Mouse (Mus musculus) kidney, embryonic 14.5 days (tissue): ENCODE measurements around the gene Camk2b. TPM values are rescaled to one million over a fixed set of nuclear protein-coding genes. Genes with fewer than 3 reads are reported as not detected.

Source experiments
- ATAC-seq: fragments of 200-750 bp; cut with Nextera tagmentation; 2 replicates; pipeline ENCODE4 v1.8.0; 2017; ENCODE audit warnings: moderate number of reproducible peaks, mild to moderate bottlenecking, moderate TSS enrichment, moderate library complexity; ENCODE audit not compliant: low FRiP score, low TSS enrichment
- H3K27ac ChIP-seq: fragments of 300-500 bp; sonication (generic); 2 replicates; pipeline ENCODE4 v1.5.1; 2014; ENCODE audit warnings: low read depth, mild to moderate bottlenecking, low read length, moderate library complexity, mixed read lengths
- H3K27me3 ChIP-seq: fragments of 300-500 bp; sonication (generic); 2 replicates; pipeline ENCODE4 v1.6.1; 2014; ENCODE audit warnings: mild to moderate bottlenecking, low read length; ENCODE audit not compliant: control insufficient read depth, insufficient read depth
- H3K36me3 ChIP-seq: fragments of 300-500 bp; sonication (generic); 2 replicates; pipeline ENCODE4 v1.6.1; 2014; ENCODE audit warnings: low read length, mixed read lengths; ENCODE audit not compliant: control insufficient read depth, insufficient read depth
- H3K4me1 ChIP-seq: fragments of 300-500 bp; sonication (generic); 2 replicates; pipeline ENCODE4 v1.6.1; 2014; ENCODE audit warnings: low read length, mixed read lengths; ENCODE audit not compliant: control insufficient read depth, insufficient read depth
- H3K4me2 ChIP-seq: fragments of 300-500 bp; sonication (generic); replicated peaks from 2 replicates; pipeline ENCODE4 v1.6.1; 2014; ENCODE audit warnings: low read depth, mild to moderate bottlenecking, low read length
- H3K4me3 ChIP-seq: fragments of 300-500 bp; sonication (generic); 2 replicates; pipeline ENCODE4 v1.5.1; 2014; ENCODE audit warnings: mild to moderate bottlenecking, low read length
- H3K9ac ChIP-seq: fragments of 300-500 bp; sonication (generic); 2 replicates; pipeline ENCODE4 v1.6.1; 2014; ENCODE audit warnings: low read depth, mild to moderate bottlenecking, low read length, moderate library complexity
- H3K9me3 ChIP-seq: fragments of 300-500 bp; sonication (generic); 2 replicates; pipeline ENCODE4 v1.6.1; 2016; ENCODE audit warnings: low read length; ENCODE audit not compliant: control insufficient read depth
- WGBS: fragments of 180-500 bp; shearing (Covaris S2); extraction: QIAGEN DNeasy Blood & Tissue Kit; methylation state at CpG from one replicate; pipeline ENCODE4 v1.1.7; 2014; 5-methylcytosine and 5-hydroxymethylcytosine counted together
- polyA plus RNA-seq: library from polyadenylated mRNA; unstranded; fragments of >200 nt; fragmentation: Nextera tagmentation; extraction: Ambion mirVana; gene quantifications from 2 replicates; pipeline ENCODE4 v1.2.1, GENCODE M21; 2014

The Camk2b gene
- polyA plus RNA-seq, 1 experiment from 2014 or later: 4.4 TPM

GRCm38 (mm10) chr11:6001981-6002649 lies 64.0 kb downstream of the Camk2b start:
- no peaks in the 10 kb centered on the region for H3K27me3 ChIP-seq
- no peaks in the 10 kb centered on the region for H3K9me3 ChIP-seq
- H3K4me2 ChIP-seq: no peak overlapping the region
- no peak overlapping the region; the same call in 1 of the 2 replicates for H3K27ac ChIP-seq
- H3K36me3 ChIP-seq: no peaks in the 10 kb centered on the region
- no peak overlapping the region for H3K4me3 ChIP-seq
- H3K4me1 ChIP-seq: peaks cover 21% of the 10 kb centered on the region
- no peak for ATAC-seq
- H3K9ac ChIP-seq: no peak overlapping the region
- WGBS: 80% methylated on average over 9 of the region's 9 CpGs

GRCm38 (mm10) chr11:6000961-6001682 lies 65.0 kb downstream of the Camk2b start:
- no peak for ATAC-seq
- Histone ChIP-seq H3K9me3 (no peaks in the 10 kb centered on the region), H3K9ac (no peak overlapping the region; the same call in 1 of the 2 replicates)

DNA sequence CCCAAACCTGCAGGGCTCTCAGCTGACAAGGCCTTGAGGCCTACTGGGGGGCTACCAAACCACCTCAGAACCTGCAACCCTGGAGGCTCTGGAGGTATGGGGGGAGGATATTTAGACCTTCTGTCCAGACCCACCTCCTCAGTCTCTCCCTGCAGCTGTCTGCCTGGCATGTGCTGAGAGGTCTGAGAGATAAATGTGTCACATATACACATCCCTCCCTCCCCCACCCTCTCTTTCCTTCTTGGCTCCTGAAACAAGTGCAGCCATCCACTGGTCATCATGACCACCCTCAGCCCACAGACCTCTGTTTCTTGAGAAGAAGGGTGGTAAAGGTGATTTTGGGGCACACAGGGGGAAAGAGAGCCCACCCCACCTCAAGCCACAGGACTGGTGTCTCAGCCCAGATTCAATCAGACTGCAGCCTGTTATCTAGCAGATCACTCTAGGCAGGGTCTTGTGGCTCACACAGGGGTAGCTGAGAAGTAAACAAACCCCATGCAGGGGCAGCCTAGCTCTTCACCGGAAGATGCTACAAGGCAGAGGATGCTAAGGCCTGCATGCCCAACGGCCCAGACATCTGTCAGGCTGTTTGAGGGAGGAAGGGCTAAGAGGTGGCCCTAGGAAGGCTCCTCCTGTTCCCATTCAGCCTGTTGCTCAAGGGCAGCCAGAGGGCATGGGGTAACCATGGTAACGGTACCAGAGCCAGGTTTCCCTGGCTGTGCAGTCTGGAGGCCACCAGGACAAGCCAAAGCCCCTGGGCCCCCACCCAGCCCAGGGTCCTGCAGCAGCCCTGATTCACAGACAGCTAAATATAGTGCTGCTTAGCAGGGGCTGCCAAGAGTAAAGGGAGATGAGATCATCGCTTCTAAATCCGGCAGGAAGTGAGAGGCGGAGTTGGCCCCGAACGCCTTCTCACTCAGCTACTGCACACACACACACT lies 66.1 kb downstream of the Camk2b start:
- peak; percentile 88 for ATAC-seq

More at GRCm38 (mm10) chr11:6000961-6001682, 65.0 kb downstream of the Camk2b start:
- WGBS: 84% methylated on average over 14 of the region's 14 CpGs
- peaks cover 21% of the 10 kb centered on the region for H3K4me1 ChIP-seq
- H3K36me3 ChIP-seq: no peaks in the 10 kb centered on the region
- no peaks in the 10 kb centered on the region for H3K27me3 ChIP-seq
- no peak overlapping the region for H3K4me2 ChIP-seq
- H3K27ac ChIP-seq: peak overlapping the region; percentile 53
- H3K4me3 ChIP-seq: no peak overlapping the region

DNA sequence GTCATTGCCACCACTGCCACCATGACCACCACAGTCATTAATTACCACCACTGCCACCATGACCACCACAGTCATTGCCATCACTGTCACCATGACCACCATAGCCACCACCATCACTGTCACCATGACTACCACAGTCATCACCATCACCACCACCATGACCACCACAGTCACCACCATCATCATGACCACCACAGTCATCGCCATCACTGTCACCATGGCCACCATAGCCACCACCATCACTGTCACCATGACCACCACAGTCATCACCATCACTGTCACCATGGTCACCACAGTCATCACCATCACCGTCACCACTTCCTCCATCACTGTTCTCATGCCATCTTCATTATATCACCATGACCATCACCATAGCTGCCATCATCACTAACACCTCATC lies 67.7 kb downstream of the Camk2b start:
- H3K9ac ChIP-seq: no peak overlapping the region
- no peak overlapping the region for H3K27ac ChIP-seq
- H3K4me1 ChIP-seq: peaks cover 21% of the 10 kb centered on the region
- H3K4me3 ChIP-seq: no peak overlapping the region
- no peaks in the 10 kb centered on the region for H3K9me3 ChIP-seq
- 96% methylated on average over 2 of the region's 2 CpGs for WGBS
- no peak overlapping the region for H3K4me2 ChIP-seq
- no peaks in the 10 kb centered on the region for H3K36me3 ChIP-seq
- ATAC-seq: no peak
- H3K27me3 ChIP-seq: no peaks in the 10 kb centered on the region

More for the DNA sequence above, 66.1 kb downstream of the Camk2b start:
- Histone ChIP-seq H3K9ac (peak overlapping the region; percentile 13; the same call in 1 of the 2 replicates), H3K4me2 (no peak overlapping the region), H3K27me3 (no peaks in the 10 kb centered on the region), H3K4me1 (peaks cover 21% of the 10 kb centered on the region), H3K9me3 (no peaks in the 10 kb centered on the region), H3K27ac (peak overlapping the region; percentile 70; the same call in 1 of the 2 replicates), H3K36me3 (no peaks in the 10 kb centered on the region), H3K4me3 (no peak overlapping the region)
- WGBS: 23% methylated on average over 8 of the region's 8 CpGs

GRCm38 (mm10) chr11:5995989-5996388 lies 70.2 kb downstream of the Camk2b start:
- H3K36me3 ChIP-seq: no peaks in the 10 kb centered on the region
- H3K27ac ChIP-seq: no peak overlapping the region
- peaks cover 14% of the 10 kb centered on the region for H3K4me1 ChIP-seq
- H3K4me3 ChIP-seq: no peak overlapping the region
- WGBS: 18% methylated on average over 8 of the region's 8 CpGs
- no peak overlapping the region for H3K4me2 ChIP-seq
- ATAC-seq: peak; percentile 61
- H3K9ac ChIP-seq: no peak overlapping the region
- no peaks in the 10 kb centered on the region for H3K27me3 ChIP-seq
- H3K9me3 ChIP-seq: no peaks in the 10 kb centered on the region

DNA sequence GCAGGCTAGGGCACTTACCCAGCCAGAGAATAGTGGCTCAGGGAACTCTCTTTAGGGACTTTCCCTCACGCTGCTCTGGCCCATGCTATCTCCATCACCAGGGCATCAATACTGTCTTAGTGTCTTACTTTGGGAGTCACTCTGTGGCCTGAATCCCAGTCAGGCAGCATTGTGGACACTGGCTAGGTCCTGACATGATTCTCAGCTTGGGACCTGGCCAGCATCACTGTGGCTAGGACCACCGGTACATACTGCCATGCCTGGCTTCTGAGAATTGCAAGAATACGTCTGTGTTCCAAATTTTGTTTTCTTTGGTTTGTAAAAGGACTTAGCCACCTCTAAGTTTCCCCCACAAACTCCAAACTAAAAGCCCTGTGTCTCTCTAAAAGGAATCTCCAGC lies 71.3 kb downstream of the Camk2b start:
- Histone ChIP-seq H3K36me3 (no peaks in the 10 kb centered on the region), H3K9ac (no peak overlapping the region), H3K27me3 (no peaks in the 10 kb centered on the region), H3K27ac (no peak overlapping the region), H3K4me1 (peaks cover 3% of the 10 kb centered on the region), H3K4me2 (no peak overlapping the region), H3K9me3 (no peaks in the 10 kb centered on the region), H3K4me3 (no peak overlapping the region)
- no peak for ATAC-seq
- WGBS: 81% methylated on average over 3 of the region's 3 CpGs

DNA sequence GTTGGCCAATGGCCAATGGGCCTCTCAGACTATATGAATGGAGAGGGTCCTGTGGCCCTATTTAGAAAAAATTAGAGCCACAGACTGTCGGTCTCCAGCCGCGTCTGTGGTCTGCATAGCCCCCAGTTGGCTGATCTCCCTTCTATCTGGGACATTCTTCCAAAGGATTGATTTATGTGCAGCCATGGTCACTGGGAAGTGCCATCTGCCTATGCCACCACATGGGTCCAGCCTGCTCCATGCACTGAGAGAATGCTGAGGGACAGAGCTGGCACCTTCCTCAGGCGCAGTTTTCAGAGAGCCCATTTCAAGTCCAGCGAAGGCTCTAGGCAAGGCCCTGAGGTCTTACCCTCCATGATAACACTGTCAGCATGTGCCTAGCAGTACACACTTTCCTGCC lies 72.0 kb downstream of the Camk2b start:
- Histone ChIP-seq H3K9me3 (no peaks in the 10 kb centered on the region), H3K4me1 (no peaks in the 10 kb centered on the region), H3K27me3 (no peaks in the 10 kb centered on the region), H3K9ac (no peak overlapping the region), H3K27ac (no peak overlapping the region), H3K4me2 (no peak overlapping the region), H3K4me3 (no peak overlapping the region), H3K36me3 (no peaks in the 10 kb centered on the region)
- WGBS: 91% methylated on average over 5 of the region's 5 CpGs
- ATAC-seq: no peak

DNA sequence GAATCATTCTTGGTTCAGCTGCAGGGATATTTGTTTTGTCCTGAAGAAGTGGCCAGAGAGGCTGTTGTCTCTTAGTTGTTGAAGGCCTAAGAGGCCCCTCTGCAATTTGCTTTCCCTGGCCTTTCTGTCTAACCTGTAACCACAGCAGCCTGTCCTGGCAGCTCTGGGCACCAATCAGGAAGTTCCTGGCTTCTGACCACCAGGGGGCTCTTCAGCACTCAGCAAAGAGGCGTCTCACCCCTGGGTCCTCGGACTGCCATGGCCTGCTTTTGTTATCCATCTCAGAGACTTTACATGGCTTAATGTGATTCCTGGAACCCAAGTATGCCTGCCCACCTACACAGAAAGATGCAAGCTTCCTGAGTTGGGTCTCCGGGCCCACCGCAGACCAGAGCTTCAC lies 75.3 kb downstream of the Camk2b start:
- H3K36me3 ChIP-seq: no peaks in the 10 kb centered on the region
- no peak overlapping the region for H3K9ac ChIP-seq
- H3K9me3 ChIP-seq: no peaks in the 10 kb centered on the region
- H3K4me2 ChIP-seq: no peak overlapping the region
- WGBS: 40% methylated on average over 4 of the region's 4 CpGs
- no peaks in the 10 kb centered on the region for H3K27me3 ChIP-seq
- no peak overlapping the region for H3K4me3 ChIP-seq
- no peak overlapping the region for H3K27ac ChIP-seq
- no peak for ATAC-seq
- H3K4me1 ChIP-seq: no peaks in the 10 kb centered on the region
